Mouse (Mus musculus) kidney, postnatal 36 days (tissue): ENCODE measurements around the gene Pex11g.

ENCODE experiments used
- DNase-seq, 2 experiments: peaks; one replicate each; pipeline ENCODE4 v3.0.0; 2021 to 2022; ENCODE audit warnings: mixed read lengths in 2 of 2

Gene Pex11g

DNA sequence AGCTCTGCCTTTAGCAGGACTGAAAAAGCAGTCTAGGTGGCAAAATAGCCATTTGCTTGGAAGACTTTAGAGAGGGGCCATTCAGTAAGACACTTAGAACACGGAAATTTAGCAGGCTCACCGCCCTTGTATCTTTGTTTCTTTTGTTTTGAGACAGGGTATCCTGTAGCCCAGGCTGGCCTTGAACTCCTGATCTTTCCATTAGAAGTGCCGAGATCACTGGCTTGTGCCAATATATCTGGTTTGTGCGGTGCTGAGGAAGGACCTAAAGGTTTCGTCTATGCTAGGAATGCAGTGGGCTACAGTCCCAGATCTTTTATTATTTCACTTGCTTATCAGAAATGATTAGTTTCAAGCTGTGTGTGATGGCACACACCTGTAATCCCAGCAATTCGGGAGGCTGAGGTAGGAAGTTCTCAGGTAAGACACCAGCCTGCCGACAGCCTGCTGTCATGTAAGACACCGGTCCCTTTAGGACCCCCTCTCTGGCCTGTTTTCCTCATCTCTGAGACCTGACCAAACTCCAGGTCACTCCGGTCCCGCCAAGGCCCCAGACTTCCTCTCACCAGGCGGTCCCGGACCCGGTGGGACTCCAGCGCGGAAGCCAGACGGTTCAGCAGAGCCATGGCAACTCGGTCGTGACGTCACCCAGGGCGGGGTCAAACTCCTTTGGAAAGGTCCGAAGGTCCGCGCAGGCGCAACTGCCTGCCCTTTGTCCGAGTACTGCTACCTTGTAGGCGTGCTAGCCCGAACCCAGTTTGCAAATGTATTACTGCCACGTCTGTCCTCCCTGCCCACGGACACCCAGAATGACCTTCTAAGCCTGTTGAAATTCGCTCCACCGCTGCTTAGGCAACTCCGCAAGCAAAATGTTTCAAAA, at the start of gene Pex11g:
Gene Pex11g (minus strand): TSS at position 675 of the 880 bp plus-strand sequence.
- peak; percentile 100 for DNase-seq

DNA sequence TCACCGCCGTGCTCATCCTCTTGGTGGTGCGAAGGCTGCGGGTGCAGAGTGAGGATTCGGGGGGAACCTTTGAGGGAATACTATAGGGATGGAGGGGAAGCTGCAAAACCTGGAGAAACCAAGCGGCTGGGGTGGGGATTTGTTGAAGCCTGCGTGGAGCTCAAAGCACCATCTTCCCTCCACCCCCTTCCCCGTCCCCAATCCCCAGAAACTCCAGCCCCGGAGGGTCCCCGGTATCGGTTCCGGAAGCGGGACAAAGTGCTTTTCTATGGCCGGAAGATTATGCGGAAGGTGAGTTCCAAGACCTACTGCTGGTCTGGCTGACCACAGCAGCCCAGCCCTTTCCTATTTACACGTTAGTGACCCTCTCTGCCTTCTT, 49.6 kb upstream of the Pex11g start:
- peak in 1 of 2 experiments; percentile 41 for DNase-seq

DNA sequence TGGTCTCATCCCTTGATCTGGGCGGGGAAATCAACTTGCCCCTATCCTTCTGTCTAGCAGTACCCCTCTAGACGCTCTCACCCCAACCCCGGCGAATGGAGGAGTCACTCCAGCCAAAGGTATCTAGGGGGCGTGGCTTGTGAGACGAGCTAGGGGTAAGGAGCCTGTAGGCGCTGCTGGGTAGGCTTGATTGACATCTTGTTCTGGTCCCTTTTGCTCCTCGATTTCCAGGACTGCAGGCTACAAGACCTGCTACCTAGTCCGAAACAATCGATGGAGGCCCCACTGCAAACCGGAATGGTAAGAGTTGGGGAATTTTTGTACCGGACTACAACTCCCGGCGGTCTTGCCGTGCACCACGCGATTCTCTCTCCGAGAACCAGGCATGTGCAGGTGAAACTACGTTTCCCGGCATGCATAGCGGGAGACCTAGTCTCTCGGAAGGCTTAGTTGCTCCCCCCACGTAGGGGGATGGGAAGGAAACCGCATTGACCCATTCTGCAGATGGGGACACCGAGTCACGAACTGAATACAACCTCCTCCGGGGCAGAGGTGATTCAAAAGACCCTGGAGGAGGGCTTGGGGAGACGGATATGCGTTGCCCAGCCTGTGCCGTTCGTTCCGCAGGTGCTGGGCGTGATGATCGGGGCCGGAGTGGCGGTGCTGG, 49.1 kb upstream of the Pex11g start:
- DNase-seq = peak; percentile 97 to 98

DNA sequence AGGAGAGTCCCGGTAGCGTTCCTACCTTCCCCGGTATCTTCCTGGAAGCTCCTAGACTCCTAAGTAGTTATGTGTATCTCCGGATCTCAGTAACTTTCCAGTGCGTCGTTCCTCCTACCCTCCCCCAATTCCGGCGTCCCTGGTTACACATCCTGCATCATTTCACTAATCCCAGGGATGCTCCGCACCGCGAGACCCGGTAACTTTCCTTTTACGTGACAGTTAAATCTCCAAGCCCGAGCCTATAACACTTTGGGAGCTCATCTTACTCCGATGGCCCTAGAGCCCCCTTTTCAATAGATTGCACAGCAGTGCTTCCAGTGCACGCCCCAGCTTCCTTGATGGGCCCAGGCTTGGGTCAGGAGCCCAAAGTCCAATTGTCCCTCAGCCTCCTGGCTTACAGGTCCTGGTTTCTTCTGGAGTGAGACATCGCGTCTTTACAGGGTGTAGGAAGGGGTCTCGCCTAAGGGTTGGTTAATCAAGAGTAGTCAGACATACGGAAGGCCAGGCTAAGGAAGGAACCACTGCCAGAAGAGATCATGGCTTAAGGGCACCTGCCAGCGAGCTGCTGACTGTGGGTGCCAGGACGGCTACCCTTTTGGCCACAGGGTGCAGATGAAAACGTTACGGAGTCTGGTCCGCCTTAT, 48.4 kb upstream of the Pex11g start:
- DNase-seq = peak; percentile 59 to 74

DNA sequence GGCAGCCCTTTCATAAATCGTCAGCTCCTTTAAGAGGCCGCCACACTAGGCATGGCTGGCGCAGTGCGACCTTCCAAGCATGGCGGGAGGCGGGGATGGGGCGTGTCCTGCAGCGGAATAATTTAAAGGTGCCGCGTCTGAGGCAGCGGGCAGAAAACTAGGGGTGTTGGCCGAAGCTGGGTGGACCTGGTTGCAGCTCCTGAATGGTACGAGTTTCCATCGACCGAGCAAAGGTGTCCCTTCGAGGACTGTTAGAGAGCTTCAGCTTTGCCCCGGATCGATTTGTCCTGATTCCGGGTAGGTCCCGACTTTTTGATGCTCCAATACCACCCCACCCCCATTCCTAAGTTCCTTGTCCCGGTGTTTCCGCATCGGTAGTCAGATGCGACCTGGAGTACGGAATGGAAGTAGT, 47.8 kb upstream of the Pex11g start, which contains the start of gene Pnpla6:
Gene Pnpla6 (plus strand): TSS at position 125 of the 412 bp plus-strand sequence.
- peak; percentile 95 to 96 for DNase-seq

DNA sequence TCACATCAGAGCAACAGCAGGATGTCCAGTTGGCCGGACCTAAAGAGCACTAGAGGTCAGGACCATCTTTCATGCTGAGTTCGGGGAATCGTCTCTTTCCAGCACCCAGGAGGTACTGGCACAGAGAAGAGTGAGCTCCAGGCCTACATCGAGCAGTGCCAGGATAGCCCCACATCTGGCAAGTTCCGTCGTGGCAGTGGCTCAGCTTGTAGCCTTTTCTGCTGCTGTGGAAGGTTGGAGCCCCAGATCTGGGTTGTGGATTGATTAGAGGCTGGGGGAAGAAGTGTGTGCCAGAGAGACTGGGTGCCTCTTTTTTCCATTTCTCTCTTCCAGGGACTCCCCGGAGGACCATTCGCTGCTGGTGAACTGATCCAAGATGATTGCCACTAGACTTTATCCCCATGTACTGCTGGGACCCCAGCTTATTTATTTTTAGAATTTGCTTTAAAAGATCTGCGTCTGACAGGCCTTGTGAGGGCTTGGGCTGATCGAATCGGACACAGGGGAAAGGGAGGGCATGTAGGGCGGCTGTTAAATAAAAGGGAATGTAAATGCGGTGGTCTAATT, 47.3 kb upstream of the Pex11g start:
- DNase-seq = peak in 1 of 2 experiments; percentile 32

DNA sequence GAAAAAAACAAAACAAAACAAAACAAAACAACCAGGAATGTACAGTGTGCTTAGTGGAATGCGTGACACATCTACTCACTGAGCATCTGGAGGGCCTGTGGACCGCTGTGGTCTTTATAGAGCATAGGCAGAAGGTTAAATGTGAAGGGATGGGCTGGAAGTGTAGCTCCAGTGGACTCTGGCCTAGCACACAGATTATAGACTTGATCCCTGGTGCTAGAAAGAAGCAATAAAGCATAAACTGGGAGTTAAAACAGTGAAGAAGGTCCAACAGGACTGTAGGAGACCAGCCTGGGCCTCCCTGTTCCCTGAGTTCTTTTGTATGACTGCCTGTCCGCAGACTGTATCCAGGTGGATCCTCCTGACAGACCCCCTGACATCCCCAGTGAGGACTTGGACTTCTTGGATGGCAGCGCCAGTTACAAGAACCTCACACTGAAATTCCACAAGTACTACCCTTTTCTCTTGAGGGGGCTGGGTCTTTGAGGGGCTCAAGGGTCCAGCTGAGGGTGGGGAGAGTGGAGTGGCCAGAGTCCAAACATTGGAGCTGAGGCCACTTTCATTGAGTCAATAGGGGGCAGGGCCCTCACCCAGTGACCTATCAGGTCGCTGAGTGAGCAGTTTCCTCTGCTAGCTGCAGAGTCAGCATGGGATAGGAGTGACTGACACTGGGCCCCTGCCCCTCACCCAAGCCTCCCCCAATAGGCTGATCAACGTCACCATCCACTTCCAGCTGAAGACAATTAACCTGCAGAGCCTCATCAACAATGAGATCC, 40.7 kb upstream of the Pex11g start:
- peak; percentile 43 to 48 for DNase-seq

DNA sequence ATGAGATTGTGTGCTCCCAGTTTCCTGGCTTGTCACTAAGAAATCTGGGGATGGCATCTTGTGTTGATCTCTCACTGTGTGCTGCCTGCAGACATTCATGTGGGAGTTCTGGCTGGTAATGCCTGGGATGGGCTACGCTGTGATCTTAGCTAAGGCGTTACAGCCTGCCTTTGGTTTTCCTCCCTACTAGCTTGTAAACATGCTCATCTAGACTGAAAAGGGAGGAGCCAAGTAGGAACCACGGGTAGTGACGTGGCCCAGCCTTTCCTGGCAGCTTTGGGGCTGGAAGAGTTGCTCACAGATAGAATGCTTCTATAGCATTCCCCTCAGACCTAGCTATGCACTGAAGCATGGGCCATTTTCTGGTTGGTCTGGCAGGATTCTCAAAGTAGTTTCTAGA, 34.7 kb upstream of the Pex11g start:
- no peak for DNase-seq

DNA sequence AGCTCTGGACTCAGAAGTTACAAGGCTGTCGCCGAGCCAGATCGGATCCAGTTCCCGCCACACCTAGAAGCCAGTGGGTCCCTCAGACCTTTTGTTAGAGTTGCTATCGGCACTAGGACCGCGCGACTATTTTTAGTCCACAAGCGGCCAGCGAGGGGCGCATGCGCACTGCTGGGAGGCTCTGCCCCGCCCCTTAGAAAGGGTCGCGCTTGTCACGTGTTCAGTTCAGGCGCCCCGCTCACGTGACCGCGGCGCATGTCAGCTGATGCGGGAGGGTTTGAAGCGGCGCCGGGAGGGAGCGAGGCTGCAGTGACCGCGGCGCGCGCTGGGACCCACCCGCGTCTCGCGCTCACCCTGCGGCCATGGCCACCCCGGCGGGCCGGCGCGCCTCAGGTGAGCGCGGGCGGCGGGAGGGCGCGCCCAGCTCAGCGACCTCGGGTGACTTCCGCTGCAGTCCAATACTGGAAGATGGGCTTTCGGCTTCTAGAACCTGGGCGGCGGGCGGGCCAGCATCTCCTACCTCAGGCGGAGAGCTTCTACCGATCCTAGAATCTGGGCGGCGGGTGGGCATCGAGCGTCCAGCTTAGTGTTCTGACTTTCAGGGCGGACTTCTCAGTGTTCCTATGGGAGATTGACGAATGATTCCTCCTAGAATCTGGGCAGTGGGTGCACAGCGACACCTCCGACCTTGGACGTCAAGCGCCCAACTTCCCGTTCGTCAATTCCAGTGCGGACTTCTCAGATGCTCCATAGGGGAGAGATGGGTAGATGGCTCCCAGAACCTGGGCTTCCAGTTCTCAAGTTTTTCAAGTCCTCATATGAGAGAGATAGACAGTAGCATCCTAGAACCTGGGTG, 33.0 kb upstream of the Pex11g start, which contains the start of gene Mcoln1:
Gene Mcoln1 (plus strand): TSS at position 223 of the 856 bp plus-strand sequence.
- DNase-seq = peak; percentile 98

DNA sequence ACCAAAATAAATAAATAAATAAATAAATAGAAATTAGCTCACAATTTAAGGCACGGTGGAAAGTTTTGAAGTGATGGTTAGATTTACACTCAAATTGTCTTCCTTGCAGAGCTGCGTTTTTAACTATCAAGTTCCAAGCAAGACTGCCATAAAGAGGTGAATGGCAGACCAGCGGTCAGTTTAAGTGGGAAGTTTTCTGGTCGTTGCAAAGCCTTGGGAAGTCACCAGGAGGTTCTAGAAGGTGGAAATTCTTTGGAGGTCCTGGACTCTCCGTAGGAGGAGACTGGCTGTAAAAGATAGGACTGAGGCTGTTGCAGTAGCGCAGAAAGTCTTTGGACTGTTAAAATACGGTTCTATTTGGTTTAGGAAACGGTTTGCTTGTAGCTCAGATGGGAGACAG, 32.3 kb upstream of the Pex11g start:
- DNase-seq = no peak

DNA sequence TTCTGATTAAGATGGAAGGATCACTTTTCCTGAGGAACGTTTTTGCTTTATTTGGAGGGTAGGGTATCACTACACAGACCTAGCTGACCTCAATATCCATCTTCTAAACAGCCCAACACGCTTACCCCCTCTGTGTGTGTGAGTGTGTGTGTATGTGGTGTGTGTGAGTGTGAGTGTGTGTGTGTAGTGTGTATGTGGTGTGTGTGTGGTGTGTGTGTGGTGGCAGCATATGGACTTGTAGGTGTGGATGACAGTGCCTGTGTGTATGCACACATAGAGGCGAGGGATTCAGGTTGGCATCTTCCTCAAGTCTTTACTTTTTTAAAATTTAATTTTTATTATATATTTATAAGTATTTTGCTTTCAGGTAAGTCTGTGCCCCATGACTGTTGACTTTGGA, 31.1 kb upstream of the Pex11g start:
- no peak for DNase-seq

DNA sequence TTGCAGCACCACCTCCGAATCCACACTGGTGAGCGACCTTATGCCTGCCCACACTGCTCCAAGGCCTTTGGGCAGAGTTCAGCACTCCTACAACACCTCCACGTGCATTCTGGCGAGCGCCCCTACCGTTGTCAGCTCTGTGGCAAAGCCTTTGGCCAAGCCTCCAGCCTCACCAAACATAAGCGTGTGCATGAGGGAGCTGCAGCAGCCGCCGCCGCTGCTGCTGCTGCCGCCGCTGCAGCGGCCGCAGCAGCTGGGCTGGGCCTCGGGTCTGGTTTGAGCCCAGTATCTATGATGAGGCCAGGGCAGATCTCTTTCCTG, 28.9 kb upstream of the Pex11g start:
- DNase-seq = no peak

DNA sequence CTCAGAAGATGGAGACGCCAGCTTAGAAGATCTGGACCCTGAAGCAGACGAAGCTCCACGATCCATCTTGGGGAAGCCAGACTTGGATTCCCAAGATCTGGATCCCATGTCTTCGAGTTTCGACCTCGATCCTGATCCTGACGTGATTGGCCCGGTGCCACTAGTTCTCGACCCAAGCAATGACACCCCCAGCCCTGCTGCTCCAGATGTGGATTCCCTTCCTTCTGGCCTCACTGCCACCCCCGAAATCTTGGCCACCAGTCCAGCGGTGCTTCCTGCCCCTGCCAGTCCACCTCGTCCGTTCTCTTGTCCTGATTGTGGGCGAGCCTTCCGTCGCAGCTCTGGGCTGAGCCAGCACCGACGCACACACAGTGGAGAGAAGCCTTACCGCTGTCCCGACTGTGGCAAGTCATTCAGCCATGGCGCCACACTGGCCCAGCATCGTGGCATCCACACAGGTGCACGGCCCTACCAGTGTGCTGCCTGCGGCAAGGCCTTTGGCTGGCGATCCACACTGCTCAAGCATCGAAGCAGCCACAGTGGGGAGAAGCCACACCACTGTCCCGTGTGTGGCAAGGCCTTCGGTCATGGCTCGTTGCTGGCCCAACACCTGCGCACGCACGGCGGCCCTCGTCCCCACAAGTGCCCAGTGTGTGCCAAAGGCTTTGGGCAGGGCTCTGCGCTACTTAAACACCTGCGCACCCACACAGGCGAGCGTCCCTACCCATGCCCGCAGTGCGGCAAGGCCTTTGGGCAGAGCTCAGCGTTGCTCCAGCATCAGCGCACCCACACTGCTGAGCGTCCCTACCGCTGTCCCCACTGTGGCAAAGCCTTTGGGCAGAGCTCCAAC, 28.3 kb upstream of the Pex11g start:
- no peak for DNase-seq

DNA sequence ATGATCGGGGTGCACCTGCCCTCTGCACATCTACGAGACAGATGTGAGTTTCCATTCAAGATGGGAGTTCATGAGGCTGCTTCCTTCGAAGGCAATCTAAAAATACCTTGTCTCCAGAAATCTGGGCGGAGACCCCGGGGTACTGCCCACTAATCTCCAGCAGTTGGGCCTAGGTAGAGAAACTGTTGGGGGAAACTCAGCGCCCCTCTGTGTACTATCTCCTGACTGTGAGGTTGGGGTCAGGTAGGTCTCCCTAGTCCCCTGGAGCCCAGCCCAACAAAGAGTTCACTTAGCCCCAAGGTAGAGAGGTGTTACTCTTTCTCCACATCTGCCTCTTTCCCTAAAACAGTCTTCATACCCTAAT, 26.3 kb upstream of the Pex11g start:
- no peak for DNase-seq

DNA sequence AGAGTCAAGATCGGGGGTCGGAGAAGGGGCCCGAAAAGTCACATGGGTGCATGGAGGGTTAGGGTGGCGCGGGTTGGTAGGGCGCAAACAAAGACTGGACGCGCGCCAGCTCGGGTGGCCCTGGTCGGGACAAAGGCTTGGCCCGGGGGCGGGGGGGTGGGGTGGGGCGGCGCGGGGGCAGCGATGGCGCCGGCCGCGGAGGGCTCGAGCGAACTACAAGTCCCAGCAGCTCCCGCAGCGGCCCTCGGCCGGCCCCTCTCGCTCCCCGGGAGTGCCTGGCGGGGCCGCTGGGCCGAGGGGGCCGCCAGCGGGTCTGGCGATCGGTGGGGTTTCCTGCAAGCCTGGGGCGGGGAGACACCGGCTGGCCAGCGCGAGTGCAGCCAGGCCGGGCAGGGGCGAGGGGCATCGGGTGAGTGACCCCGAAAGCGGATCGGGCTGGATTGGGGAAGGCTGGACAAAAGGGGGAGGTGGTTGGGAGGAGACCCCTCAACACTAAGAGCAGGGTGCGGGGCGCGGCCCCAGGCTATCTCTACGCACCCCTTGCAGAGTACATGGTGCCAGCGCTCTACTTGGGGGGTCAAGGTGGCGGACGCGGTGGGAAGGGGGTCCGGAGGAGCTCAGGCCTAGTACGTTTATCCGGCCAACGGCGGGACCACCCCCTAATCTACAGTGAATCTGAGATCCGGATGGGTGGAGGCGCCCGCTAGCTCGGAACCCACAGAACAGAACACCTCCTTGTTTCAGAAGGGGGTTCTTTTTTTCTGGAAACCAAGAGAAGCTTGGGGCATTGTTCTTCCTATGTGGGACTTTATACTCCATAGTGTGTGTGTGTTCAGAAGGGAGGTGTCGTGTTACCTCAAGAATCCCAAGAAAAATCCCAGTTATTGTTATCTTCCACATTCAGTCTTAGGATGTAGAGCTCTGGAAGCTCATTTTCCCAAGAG, 25.7 kb upstream of the Pex11g start, which contains the start of gene Zfp358:
Gene Zfp358 (plus strand): TSS at position 238 of the 944 bp plus-strand sequence.
- peak; percentile 77 to 87 for DNase-seq

DNA sequence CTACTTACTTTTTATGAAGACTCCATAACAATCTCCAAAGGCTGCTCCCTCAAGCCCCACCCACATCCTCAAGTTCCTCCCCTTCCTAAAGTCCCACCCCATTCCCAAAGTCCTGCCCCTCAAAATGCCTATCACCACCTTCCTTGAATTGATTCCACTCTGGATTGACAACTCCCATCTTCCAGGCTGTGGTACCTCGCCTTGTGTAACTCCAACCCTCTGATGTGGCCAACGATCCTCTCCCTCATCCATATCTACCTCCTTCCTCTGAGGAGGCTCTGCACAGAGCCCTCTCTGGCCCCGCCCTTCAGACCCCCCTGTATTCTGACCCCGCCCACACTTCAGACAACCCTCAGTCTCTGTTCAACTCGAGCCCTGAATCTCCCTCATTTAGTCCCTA, 17.7 kb upstream of the Pex11g start:
- DNase-seq = no peak

DNA sequence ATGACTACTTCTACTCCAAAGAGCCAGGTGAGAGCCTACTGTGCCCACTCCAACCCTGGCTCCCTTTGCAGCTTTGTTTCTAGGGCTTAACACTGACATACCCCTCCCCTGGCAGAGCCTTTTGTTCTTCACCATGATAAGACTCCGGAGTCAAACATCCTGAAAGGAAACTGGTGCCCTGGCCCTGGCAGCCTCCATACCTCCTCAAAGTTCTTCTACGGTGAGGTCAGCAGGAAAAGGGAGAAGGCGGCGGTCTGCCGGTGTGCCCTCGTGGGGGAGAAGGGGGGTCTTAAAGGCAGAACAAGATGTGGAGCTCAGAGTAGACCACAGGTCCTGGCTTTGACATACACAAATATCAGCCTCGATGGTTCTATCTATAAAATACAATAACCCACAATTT, 16.1 kb upstream of the Pex11g start:
- no peak for DNase-seq

DNA sequence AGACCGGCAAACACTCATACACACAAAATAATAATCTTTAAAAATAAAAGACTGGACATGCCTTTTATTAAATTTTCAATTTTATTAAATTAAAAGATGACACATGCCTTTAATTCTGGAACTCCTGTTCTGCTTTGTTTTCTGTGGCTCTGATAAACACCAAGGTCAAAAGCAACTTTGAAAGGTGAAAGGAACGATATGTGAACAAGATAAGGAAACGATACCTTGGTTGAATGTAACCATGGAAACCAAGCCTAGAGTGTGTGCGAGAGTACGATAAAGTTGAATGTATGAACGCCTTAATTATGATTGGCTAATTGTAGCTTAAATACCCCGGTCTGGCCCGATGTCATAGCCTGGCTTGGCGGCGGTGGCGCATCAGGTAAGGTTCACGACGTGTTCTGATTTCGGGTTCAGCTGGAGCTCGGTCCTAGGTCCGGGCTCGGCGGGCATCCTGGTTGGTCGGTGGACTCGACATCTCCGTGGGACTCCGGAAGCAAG, 14.8 kb upstream of the Pex11g start:
- no peak for DNase-seq

DNA sequence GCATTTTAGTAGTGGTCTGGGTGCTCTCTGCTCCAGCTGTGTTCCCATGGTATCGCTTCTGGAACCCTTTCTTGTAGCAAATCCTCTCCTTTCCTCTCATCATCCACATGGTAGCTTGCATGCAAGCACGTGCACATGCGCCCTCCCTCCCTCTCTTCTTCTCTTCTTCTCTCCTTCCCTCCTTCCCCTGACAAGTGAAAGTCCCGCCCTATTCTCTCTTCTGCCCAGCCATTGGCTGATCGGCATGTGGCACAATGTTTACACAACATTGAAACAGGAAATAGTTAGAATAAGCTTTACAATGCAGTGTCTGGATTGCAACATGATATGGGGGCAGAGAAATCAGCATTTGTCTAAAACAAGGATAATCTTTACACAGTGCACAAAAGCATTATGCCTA, 14.1 kb upstream of the Pex11g start:
- DNase-seq = no peak
